Mouse (Mus musculus): ENCODE data around the gene Cdk12. TPM values are rescaled to one million over a fixed set of nuclear protein-coding genes. Genes with fewer than 3 reads are reported as not detected.

Gene Cdk12
- total RNA-seq, 1 experiment from 2014 or later: 67.3 TPM

DNA sequence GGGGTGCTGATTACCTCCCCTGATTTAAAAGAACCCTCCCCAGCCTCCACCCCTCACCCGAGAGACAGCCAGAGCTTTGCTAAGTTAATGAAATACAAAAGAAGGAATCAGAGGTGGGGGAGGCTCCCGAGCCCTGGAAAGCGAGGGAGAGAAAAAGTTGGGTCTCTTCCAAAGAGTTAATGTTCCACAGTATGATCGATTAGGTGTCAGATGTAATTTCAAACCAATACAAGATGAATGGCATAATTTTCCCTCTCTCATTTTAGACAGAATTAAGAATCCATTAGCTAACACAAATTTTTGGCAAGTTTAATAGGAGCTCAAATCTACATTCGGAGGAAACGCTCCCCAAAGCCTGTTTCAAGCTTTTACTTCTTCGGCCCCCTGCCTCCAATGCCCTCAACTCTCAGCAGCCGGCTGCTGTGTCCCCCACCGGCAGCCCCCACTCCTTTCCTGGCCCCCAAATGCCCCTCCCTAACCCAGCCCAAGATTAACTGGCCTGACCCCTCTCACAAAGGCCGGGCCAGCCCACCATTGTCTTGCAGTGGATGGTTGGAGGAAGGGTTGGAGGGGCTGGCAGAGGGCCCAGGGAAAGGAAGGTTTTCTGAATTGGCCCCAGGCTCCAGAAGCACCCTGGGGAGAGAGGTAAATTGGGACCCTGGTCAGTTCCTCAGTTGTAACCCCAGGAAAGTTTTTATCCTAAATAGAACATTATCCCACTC is 95.8 kb downstream of the Cdk12 start:
- ATAC-seq (replicated peaks; ENCODE audit: low read depth, poor library complexity, severe bottlenecking): no peak

DNA sequence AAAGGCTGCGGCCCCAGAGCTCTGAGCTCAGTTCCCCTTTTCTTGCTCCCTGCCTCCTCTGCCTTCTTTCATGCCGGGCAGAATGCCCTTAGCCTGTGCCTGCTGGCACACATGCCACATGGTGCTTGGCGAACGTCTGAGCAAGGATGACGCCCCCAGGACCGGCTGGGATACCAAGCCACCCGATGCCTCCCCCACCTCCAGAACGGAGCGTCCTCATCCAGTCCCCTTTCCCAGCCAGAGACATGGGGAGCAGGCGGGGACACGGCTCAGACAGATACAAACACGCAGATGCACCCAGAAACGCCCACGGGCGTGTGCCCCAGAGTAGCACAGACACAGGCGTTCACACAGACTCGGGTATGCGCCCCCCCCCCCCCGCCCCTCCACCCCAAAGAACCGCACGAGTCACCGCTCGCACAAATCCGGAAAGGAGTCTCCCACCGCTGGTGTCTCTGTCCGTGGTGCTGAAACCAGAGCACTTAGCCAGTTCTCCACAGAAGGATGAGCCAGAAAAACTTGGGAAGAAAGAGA is 111.0 kb downstream of the Cdk12 start:
- peak; percentile 48 for ATAC-seq (replicated peaks; ENCODE audit: low read depth, poor library complexity, severe bottlenecking)

DNA sequence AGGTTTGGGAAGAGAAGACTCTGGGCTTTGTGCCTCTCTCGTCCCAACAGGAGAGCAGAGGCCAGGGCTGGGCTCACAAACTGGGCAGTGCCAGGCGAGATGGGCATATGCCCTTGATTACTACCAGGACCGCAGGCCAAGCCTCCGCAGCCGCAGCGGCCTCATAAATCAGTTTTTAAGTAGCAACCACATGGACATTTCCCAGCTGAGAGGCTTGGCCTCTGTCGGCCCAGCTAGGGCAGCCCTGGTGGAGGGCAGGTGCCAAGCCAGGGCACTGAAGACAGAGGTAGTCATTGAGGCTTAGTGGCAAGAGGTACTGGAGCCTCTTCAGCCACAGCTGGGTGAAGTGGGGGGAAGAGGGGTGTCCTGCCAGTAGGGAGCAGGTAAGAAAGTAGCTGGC is 114.6 kb downstream of the Cdk12 start:
- ATAC-seq (replicated peaks; ENCODE audit: low read depth, poor library complexity, severe bottlenecking): no peak

DNA sequence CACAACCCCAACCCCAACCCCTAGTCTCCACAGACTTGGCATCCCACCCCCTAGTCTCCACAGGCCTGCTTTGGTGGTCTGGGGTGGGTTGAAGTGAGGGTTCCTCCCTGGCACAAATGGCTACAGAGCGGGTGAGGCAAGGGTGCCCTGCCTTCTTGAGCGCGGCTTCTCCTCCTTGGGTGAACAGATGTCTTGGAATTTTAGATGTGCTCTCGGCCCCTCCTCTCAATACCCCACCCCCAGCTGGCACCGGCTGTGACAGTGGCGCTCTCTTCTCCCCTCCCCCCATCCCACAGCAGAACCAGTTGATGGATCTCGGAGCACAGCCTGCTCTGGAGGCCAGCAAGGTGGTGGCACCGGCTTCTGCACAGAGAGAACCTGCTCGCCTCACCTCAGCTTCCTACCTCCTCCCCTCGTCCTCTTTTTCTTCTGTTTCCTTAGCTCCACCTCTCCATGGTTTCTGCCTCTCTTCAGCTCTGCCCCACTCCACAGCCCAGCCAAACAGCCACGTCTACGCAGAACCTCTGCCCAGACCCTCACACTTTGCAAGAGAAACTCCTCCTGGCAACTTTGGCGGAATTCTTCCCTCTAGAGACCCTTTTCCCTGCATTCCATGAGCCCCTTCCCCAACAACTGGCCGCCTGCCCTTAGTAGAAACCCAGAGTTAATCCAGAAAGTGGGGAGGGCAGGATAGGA is 115.7 kb downstream of the Cdk12 start:
- no peak for ATAC-seq (replicated peaks; ENCODE audit: low read depth, poor library complexity, severe bottlenecking)

DNA sequence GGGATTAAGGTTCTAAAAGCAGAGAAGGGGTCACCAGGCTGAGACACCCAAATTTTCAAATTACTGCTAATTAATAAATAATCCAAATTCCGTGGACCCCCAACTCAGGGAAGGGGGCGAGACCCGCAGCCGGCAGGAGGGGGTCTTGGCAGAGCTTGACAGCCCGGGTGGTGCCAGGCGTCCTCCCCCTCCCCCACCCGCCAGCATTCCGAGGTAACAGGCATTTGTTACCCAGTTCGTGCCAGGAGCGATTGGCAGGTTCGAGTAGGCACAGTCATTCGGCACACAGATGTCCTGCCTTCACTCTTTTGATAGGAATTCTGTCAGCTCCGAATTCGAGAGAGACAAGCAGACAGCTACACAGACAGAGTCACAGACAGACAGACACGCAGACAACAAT is 116.3 kb downstream of the Cdk12 start:
- no peak for ATAC-seq (replicated peaks; ENCODE audit: low read depth, poor library complexity, severe bottlenecking)

DNA sequence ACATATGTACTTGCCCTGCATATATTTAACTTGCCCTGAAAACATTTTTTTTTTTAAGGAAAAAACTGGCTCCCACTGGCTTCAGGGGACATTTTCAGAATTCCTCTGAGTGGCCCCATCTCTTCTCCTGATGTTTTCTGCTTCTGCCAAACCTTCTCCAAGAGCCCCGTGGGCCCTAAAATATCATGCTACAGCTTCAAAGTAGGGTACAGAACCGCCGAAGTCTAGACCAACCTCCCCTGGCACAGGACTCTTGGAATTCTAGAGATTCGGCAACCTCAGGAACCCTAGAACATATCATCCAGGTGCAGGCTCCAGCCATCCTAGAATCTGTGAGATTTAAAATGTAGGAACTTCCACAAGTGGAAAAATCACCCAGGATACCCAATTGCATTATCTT is 116.7 kb downstream of the Cdk12 start:
- ATAC-seq (replicated peaks; ENCODE audit: low read depth, poor library complexity, severe bottlenecking): no peak

DNA sequence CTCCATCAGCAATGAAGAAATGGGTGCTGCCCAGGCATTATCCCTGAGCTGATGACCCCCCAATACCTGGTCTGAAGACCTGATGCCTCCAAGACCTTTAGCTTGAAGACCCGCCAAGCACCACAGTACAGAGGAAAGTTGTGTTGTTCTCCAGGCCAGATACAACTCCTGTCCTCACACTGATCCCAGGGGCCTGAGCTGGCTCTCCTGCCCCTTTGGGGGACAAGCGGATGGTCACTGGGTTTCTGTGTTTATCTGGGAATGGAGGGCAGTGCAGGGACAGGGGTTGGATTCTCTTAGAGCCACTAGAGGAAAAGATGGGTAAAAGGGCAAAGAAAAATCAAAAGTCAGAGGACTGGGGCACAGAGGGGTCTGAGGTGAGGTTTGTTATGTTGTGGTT is 117.1 kb downstream of the Cdk12 start:
- ATAC-seq (replicated peaks; ENCODE audit: low read depth, poor library complexity, severe bottlenecking): no peak

DNA sequence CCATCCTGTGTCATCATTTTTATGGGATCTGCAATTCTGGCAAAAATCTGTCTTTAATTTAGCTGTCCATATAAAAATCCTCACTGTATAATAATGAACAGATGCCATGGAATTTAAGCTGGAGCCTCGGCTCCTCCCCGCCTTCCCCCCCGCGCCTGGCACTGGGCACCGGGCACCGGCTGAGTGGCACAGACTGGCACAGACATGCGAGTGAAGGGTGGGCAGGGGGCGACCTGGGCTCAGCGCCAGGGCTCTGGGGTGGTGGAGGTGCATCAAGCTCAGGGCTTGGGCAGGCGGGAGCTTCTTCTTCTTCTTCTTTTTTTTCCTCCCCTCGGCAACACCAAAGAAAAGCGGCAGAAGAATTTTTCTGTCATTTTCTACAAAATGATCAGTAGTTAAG is 117.5 kb downstream of the Cdk12 start:
- ATAC-seq (replicated peaks; ENCODE audit: low read depth, poor library complexity, severe bottlenecking): no peak

DNA sequence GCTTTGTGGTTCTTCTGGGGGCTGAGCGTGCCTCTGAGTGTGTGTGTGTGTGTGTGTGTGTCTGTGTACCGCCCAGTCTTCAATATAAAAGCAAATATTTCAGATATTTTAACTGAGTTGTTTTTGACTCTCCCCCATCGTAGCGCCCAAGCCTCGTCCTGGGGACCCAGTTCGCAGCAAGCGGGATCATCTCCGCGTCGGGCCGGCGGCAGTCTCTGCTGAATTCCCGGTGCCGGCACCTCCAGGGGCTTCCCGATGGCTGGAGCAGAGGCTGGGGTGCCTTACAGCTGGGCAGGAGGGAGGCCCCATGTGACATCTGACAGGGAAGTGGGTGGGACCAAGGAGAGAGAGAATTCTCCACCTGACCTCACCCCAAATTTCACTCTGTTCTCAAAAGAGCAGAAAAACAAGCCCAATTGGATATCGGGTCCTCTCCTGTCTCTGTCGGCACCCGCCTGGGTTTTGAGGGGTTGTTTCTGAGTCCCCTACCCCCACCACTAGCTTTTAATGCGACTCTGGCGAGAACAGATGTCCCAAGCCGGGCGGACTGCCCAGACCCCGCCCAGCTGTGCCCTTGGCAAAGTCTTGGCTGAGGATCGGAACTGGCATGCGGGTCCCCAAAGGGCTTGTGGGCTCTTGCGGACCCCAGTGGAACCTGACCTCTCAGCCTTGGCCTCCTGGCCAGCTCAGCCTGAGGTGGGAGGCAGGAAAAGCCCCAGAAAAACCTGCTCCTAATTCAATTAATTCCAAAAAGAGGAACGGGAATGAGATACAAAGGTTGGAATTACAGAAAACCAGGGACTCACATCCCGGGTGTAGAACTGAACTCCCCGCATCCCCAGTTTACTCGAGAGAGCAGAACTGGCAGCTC is 118.2 kb downstream of the Cdk12 start:
- no peak for ATAC-seq (replicated peaks; ENCODE audit: low read depth, poor library complexity, severe bottlenecking)

DNA sequence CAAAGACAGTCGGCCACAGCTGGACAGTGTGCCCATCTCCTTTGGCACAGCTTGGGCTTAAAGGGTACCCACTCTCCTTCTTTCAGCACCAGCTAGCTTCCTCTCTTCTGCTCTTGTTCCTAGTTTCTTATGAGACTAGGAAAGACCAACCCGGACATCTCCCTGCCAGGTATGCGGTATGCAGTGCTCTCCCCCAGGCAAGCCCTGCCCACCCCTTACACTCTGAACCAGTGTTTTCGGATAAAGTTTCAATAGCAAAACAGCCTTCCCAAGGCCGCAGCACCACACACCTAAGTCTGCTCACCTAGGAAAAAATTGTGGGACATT is 118.8 kb downstream of the Cdk12 start:
- no peak for ATAC-seq (replicated peaks; ENCODE audit: low read depth, poor library complexity, severe bottlenecking)

DNA sequence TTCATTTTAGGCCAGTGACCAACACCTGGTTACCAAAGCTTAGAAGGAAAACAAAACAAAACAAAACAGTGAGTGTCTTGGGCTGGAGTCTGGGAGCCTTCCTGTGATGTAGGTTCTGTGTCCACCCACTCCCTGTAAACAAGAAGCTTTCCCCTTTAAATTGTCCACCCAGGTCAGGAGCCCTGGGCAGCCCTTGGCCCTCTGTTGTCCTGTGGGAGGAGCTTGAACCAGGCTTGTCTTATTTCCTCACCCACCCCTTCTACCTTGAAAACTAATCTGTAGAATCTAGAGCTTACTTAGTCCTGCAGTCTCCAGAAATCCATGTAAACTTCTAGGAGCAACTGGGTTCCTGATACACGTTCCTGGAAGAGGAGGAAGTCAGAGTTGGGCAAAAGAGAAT is 119.3 kb downstream of the Cdk12 start:
- no peak for ATAC-seq (replicated peaks; ENCODE audit: low read depth, poor library complexity, severe bottlenecking)

DNA sequence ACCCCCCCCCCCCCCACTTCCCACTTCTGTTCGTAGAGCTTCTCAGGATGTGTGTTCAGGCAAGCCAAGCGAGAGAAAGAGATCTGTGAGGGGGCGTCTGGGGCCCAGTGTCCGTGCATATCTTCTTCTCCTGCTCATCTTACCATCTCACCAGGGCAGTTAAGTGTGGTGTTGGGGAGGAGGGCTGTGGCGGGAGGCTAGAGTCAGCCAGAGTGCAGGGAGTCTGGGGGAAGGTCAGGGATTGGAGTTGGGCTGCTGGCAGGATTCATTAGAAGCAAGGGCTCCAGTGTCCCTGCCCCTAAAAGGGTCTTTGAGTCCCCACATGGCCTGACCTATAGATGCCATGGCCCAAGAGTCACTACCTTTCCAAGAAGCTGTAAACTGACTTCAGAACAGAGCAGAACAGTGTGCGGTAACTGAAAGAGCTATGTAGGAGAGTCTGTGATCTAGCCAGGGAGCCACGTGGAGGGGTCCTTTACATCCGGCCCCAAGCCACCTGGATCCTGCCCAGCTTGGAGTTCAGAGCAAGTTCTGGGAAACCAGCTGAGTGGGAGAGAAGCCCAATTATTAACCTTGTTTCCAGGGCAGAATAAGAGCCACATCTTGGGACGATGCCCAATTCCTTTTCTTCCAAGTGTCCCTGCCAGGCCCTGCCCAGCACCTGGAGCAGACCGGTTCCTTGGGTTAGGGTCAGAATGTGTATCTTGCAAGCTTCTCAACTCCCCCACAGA is 120.4 kb downstream of the Cdk12 start:
- ATAC-seq (replicated peaks; ENCODE audit: low read depth, poor library complexity, severe bottlenecking): no peak

DNA sequence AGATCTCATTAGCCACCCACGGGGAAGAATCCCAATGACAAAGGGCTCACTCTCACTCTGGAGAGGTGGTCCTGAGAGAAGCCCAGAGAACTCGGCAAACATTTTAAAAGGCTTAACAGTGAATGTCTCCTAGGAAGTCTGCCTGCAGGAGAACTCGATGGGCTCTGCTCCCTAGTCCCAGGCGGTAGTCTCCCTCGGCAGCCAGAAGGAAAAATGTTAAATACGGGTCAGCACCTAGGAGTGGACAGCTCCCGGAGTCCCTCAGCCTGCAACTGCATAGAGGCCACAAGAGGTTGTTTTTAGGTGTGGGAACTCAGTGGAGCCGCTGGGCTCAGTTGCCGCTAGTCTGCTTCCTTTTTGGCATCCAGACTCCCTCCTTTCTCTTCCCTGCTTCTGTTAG is 121.1 kb downstream of the Cdk12 start:
- ATAC-seq (replicated peaks; ENCODE audit: low read depth, poor library complexity, severe bottlenecking): peak; percentile 50; the same call in 1 of the 2 replicates

DNA sequence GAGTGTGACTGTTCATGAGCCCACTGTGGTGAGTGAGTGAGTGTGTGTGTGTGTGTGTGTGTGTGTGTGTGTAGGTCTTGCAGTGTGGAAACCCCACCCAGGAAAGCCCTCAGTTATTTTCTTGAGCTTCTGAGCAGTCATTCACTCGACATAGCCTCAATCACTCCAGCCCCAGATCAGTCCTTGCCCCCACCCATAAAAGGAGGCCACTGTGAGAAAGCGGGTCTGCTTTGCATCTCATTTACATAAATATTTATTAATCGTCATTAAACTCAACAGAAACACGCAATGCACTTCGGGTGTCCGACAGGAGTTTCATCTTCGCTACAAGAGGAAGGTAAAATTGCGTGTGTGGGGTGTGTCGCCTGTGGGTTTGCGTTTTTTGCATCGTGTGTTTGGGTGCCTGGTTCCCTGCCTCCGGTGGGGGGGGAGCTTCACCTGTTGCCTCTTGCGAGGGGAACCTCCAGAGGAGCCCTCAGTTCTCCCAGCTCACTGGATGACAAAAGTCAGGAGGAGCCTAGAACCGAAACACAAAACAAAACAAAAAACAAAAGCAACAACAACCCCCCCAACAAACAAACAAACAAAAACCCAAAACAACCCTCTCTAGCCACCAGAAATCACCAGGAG is 122.4 kb downstream of the Cdk12 start:
- ATAC-seq (replicated peaks; ENCODE audit: low read depth, poor library complexity, severe bottlenecking): no peak

DNA sequence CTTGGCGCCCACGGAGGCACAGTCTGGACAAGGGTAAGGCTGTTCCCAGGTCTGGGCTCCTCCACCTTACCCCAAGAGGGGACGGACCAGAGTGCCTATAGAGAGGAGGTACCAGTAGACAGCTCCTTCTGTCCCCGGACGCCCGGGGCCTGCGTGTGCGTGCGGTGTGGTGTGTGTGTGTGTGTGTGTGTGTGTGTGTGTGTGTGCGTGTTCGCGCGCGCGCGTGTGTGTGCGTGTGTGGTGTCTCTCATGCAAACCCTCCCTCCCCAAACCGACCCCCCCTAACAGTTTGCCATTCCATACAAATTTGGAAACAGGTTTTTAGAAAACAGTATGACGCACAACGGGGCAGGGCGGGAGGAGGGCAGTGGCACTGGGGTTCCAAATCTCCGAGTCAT is 123.0 kb downstream of the Cdk12 start:
- ATAC-seq (replicated peaks; ENCODE audit: low read depth, poor library complexity, severe bottlenecking): no peak

DNA sequence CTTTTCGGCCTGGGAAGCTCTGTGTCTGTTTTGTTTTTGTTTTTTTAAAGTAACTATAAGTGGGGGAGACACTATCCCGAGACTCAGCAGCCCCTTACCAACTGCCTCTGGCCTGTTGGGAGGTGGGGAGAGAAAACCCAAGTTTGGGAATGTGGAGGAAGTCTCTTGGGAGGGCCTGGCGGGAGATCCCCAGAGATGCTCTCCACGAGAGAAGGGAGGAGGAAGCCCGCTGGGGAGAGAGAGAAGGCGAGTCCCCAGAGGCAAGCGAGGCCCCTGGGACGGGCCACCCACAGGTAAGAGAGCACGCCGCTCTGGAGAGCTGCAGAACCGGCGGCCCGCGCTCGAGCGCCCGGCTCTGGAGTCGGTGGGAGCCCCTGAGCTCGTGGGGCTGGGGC is 123.9 kb downstream of the Cdk12 start:
- no peak for ATAC-seq (replicated peaks; ENCODE audit: low read depth, poor library complexity, severe bottlenecking)

DNA sequence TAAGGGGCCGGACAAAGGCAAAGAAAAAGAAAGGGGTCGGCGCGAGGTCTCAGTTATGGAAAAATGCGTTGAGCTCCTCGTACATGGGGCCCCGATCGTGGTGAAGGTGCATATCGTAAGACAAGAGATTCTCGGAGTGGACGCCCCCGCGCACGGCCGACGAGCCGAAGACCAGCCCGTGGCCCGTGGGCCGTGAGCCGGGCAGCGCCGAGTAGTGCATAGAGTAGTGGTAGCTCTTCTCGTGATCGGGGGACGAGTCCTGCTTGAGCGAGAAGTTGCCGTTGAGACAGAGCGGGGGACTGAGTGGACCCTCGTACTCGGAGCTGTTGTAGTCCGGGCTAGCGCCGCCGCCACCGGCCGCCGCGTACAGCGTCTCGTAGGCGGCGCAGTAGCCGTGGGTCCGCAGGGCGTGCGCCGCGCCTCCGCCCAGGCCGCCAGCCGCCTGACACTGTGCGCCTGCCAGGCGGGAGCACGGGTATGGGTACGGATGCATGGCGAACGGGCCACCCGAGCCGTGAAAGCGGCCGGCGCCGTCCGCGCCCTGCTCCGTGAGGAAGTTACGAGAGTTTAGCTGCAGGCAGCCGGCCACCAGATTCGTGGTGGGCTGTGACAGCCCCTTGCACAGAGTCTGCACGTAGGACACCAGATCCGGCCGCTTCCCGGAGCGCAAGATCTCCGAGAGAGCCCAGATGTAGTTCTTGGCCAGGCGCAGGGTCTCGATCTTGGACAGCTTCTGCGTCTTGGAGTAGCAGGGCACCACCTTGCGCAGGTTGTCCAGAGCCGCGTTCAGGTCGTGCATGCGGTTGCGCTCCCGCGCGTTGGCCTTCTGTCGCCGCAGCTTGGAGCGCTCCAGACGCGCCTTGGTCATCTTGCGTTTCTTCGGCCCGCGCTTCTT is 124.5 kb downstream of the Cdk12 start:
- ATAC-seq (replicated peaks; ENCODE audit: low read depth, poor library complexity, severe bottlenecking): no peak; the same call in 1 of the 2 replicates

DNA sequence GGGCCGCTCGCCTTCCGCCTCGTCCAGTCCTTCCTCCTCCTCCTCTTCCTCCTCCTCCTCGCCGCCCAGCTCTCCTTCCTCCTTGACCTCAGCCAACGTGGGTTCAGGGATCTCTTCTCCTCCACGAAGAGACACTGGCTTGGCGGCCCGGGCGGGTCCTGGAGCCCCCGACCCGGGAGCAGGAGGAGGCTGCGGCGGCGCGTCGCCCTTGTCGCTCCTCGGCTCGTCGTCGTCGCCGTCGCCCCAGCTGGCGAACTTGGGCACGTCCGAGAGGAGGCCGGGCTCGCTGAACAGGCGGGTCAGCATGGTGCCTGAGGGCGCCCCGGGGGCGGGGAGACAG is 125.1 kb downstream of the Cdk12 start:
- no peak for ATAC-seq (replicated peaks; ENCODE audit: low read depth, poor library complexity, severe bottlenecking)
